Mouse (Mus musculus) left cerebral cortex, adult 8-10 months (tissue): ENCODE measurements at regions not wholly inside any gene's neighbourhood (a gene's known extent, or its start where the extent isn't known, plus 50 kb on each side); places are given as distances from the start of the nearest gene placed in this dataset.

ENCODE experiments used
- microRNA-seq, 2 experiments: library from miRNA; unstranded; fragments of <30 nt; microRNA quantifications; one replicate each; pipeline ENCODE4 v1.2.0; 2022

Small RNAs in the stretch of these regions (microRNA-seq; reads per million reads assigned to microRNA genes)
- 0 reads per million in 2 experiments for gene Gm22406
- 0 reads per million in 2 experiments for gene Mir6390
